Mouse (Mus musculus): ENCODE measurements around the gene Inka1. TPM values are rescaled to one million over a fixed set of nuclear protein-coding genes. Genes with fewer than 3 reads are reported as not detected.
"Not testable (repeated sequence)": the region's sequence is repeated elsewhere in the genome, so short reads cannot be mapped to it uniquely, and the experiment has no call there.

Inka1 gene
- 1 to 10 TPM; 6.0 to 9.5 (median 9.0) TPM for total RNA-seq (2022)

GRCm38 (mm10) chr9:107985131-107986119 lies at the start of gene Inka1:
Gene Inka1, minus strand, starts transcription at chr9:107985879.
- DNase-seq (ENCODE audit: low spot score), result peak; percentile 90

- DNase-seq (ENCODE audit: low spot score), result no peak
These were observed 46.4 kb upstream of the Inka1 start for GRCm38 (mm10) chr9:108032126-108032525.

GRCm38 (mm10) chr9:108027867-108028266 lies 42.2 kb upstream of the Inka1 start:
- no peak for DNase-seq (ENCODE audit: low spot score)

GRCm38 (mm10) chr9:108026584-108026983 lies 40.9 kb upstream of the Inka1 start:
- no peak for DNase-seq (ENCODE audit: low spot score)

- DNase-seq (ENCODE audit: low spot score), result no peak
These were observed 37.5 kb upstream of the Inka1 start for GRCm38 (mm10) chr9:108023216-108023615.

GRCm38 (mm10) chr9:108020741-108021140 lies 35.1 kb upstream of the Inka1 start:
- DNase-seq (ENCODE audit: low spot score), result no peak

GRCm38 (mm10) chr9:108017127-108017526 lies 31.4 kb upstream of the Inka1 start:
- no peak for DNase-seq (ENCODE audit: low spot score)

GRCm38 (mm10) chr9:108013577-108013976 lies 27.9 kb upstream of the Inka1 start:
- DNase-seq (ENCODE audit: low spot score), result not testable (repeated sequence)

GRCm38 (mm10) chr9:108010385-108010784 lies 24.7 kb upstream of the Inka1 start:
- no peak for DNase-seq (ENCODE audit: low spot score)

GRCm38 (mm10) chr9:108008041-108008440 lies 22.4 kb upstream of the Inka1 start:
- no peak for DNase-seq (ENCODE audit: low spot score)

- no peak for DNase-seq (ENCODE audit: low spot score)
These were observed 17.8 kb upstream of the Inka1 start for GRCm38 (mm10) chr9:108003531-108003890.

GRCm38 (mm10) chr9:108002778-108003530 lies 17.3 kb upstream of the Inka1 start:
- DNase-seq (ENCODE audit: low spot score), result no peak

GRCm38 (mm10) chr9:108001922-108002770 lies 16.5 kb upstream of the Inka1 start, which contains the start of gene Ip6k1:
Gene Ip6k1, plus strand, starts transcription at chr9:108002501.
- peak; percentile 100 for DNase-seq (ENCODE audit: low spot score)

GRCm38 (mm10) chr9:107996049-107996448 lies 10.4 kb upstream of the Inka1 start, which contains the start of gene Gm20662:
Gene Gm20662, plus strand, starts transcription at chr9:107996349.
- no peak for DNase-seq (ENCODE audit: low spot score)

- DNase-seq (ENCODE audit: low spot score), result no peak
These were observed 9.8 kb upstream of the Inka1 start for GRCm38 (mm10) chr9:107995513-107995912.

GRCm38 (mm10) chr9:107994464-107994863 lies 8.8 kb upstream of the Inka1 start:
- DNase-seq (ENCODE audit: low spot score), result no peak

GRCm38 (mm10) chr9:107993013-107993412 lies 7.3 kb upstream of the Inka1 start:
- no peak for DNase-seq (ENCODE audit: low spot score)

GRCm38 (mm10) chr9:107992197-107992596 lies 6.5 kb upstream of the Inka1 start, which contains the start of gene Cdhr4:
Gene Cdhr4, plus strand, starts transcription at chr9:107992497.
- DNase-seq (ENCODE audit: low spot score), result no peak

GRCm38 (mm10) chr9:107987950-107988349 lies 2.3 kb upstream of the Inka1 start:
- DNase-seq (ENCODE audit: low spot score), result no peak

GRCm38 (mm10) chr9:107986376-107986775 lies 697 bp upstream of the Inka1 start:
- DNase-seq (ENCODE audit: low spot score), result peak; percentile 86

GRCm38 (mm10) chr9:107984754-107985055 lies 974 bp downstream of the Inka1 start:
- no peak for DNase-seq (ENCODE audit: low spot score)

Data from heart, adult 8-10 months (tissue).